Mouse (Mus musculus) CH12.LX (cell line): ENCODE measurements around the gene Kcna10. TPM values are rescaled to one million over a fixed set of nuclear protein-coding genes. Genes with fewer than 3 reads are reported as not detected.
A peak's percentile ranks its signal among the peaks of the same experiment; 100 is the strongest.

ENCODE experiments used
- DNase-seq: peaks from one replicate; pipeline ENCODE4 v3.0.0-alpha.2; 2013; ENCODE audit errors: extremely low read depth
- H3K27ac ChIP-seq: 2 replicates; pipeline ENCODE4 v1.5.1; 2012; ENCODE audit warnings: low read depth, mild to moderate bottlenecking, control low read depth, moderate library complexity; ENCODE audit not compliant: insufficient read depth
- H3K27me3 ChIP-seq: replicated peaks from 2 replicates; pipeline ENCODE3; 2012; ENCODE audit warnings: inconsistent platforms
- H3K36me3 ChIP-seq, 2 experiments: replicated peaks in 1 of 2; 2 replicates each; pipeline versions ENCODE3 to v1.6.1; 2012; ENCODE audit warnings: inconsistent platforms in 1 of 2, low read length in 1 of 2, mild to moderate bottlenecking in 1 of 2, mixed read lengths in 1 of 2, moderate library complexity in 1 of 2; ENCODE audit not compliant: control insufficient read depth in 1 of 2, insufficient read depth in 1 of 2
- H3K4me1 ChIP-seq, 2 experiments: 2 replicates each; pipeline ENCODE4 v1.6.1; 2012; ENCODE audit warnings: inconsistent platforms in 1 of 2, moderate library complexity in 1 of 2; ENCODE audit not compliant: insufficient read depth in 2 of 2, control insufficient read depth in 1 of 2
- H3K4me2 ChIP-seq: 2 replicates; pipeline ENCODE4 v1.6.1; 2012; ENCODE audit warnings: low read depth, mild to moderate bottlenecking, control low read depth; ENCODE audit not compliant: poor library complexity, insufficient read depth, severe bottlenecking
- H3K4me3 ChIP-seq, 3 experiments: fragments of 150-350 bp in 1 of 3; sonication (generic) in 1 of 3; replicated peaks in 1 of 3; 2 replicates each; pipeline versions ENCODE3 to v1.5.1; 2011 to 2012; ENCODE audit warnings: low read depth in 2 of 3, low read length in 2 of 3, mild to moderate bottlenecking in 2 of 3, moderate library complexity in 2 of 3, control low read depth in 1 of 3, improper control_type of control experiment in 1 of 3, inconsistent platforms in 1 of 3, mixed read lengths in 1 of 3; ENCODE audit not compliant: poor library complexity in 1 of 3
- H3K79me2 ChIP-seq: replicated peaks from 2 replicates; pipeline ENCODE4 v1.6.1; 2012; ENCODE audit warnings: mild to moderate bottlenecking, moderate library complexity; ENCODE audit not compliant: control insufficient read depth, poor library complexity, insufficient read depth, severe bottlenecking; ENCODE audit errors: extremely low read depth
- H3K9ac ChIP-seq: 2 replicates; pipeline ENCODE4 v1.6.1; 2012; ENCODE audit warnings: low read depth, mild to moderate bottlenecking, control low read depth, moderate library complexity; ENCODE audit not compliant: insufficient read depth
- H3K9me3 ChIP-seq: replicated peaks from 2 replicates; pipeline ENCODE3; 2012; ENCODE audit warnings: low read length, inconsistent platforms, mixed read lengths
- CHD1 ChIP-seq: IDR thresholded peaks from 2 replicates; pipeline ENCODE4 v1.6.1; 2012; ENCODE audit warnings: low read depth, low read length, improper control_type of control experiment, inconsistent platforms
- CTCF ChIP-seq, 2 experiments: IDR thresholded peaks in 1 of 2; conservative IDR thresholded peaks in 1 of 2; 2 replicates each; pipeline ENCODE4 v1.5.1; 2011 to 2012; ENCODE audit warnings: low read depth in 2 of 2, low read length in 2 of 2, improper control_type of control experiment in 1 of 2, inconsistent platforms in 1 of 2, mild to moderate bottlenecking in 1 of 2, moderate library complexity in 1 of 2
- E2F4 ChIP-seq: IDR thresholded peaks from 2 replicates; pipeline ENCODE4 v1.6.1; 2011; ENCODE audit warnings: low read depth, low read length, improper control_type of control experiment; ENCODE audit not compliant: insufficient replicate concordance
- ELF1 ChIP-seq: IDR thresholded peaks from 2 replicates; pipeline ENCODE4 v1.6.1; 2014; ENCODE audit warnings: low read depth, mild to moderate bottlenecking, inconsistent platforms, low read length, improper control_type of control experiment
- ETS1 ChIP-seq: conservative IDR thresholded peaks from 2 replicates; pipeline ENCODE4 v1.6.1; 2012; ENCODE audit warnings: low read depth, mild to moderate bottlenecking, inconsistent platforms, low read length, improper control_type of control experiment, moderate library complexity
- GABPA ChIP-seq: IDR thresholded peaks from 2 replicates; pipeline ENCODE4 v1.6.1; 2012; ENCODE audit warnings: low read depth, low read length, improper control_type of control experiment, inconsistent platforms; ENCODE audit not compliant: insufficient replicate concordance
- IRF4 ChIP-seq: IDR thresholded peaks from 2 replicates; pipeline ENCODE4 v1.6.1; 2014; ENCODE audit warnings: low read depth, mild to moderate bottlenecking, inconsistent platforms, low read length, improper control_type of control experiment
- JUN ChIP-seq: IDR thresholded peaks from 2 replicates; pipeline ENCODE4 v1.6.1; 2011; ENCODE audit warnings: low read depth, mild to moderate bottlenecking, low read length, improper control_type of control experiment, moderate library complexity; ENCODE audit not compliant: insufficient read depth
- KAT2A ChIP-seq: IDR thresholded peaks from 2 replicates; pipeline ENCODE4 v1.6.1; 2012; ENCODE audit warnings: low read length, improper control_type of control experiment, inconsistent platforms; ENCODE audit not compliant: insufficient replicate concordance
- MAZ ChIP-seq: IDR thresholded peaks from 2 replicates; pipeline ENCODE4 v1.6.1; 2012; ENCODE audit warnings: low read depth, mild to moderate bottlenecking, inconsistent platforms, low read length, improper control_type of control experiment, moderate library complexity
- MEF2A ChIP-seq: IDR thresholded peaks from 2 replicates; pipeline ENCODE4 v1.6.1; 2014; ENCODE audit warnings: low read depth, mild to moderate bottlenecking, inconsistent platforms, low read length, improper control_type of control experiment, borderline replicate concordance
- MXI1 ChIP-seq: IDR thresholded peaks from 2 replicates; pipeline ENCODE4 v1.6.1; 2011; ENCODE audit warnings: mild to moderate bottlenecking, low read depth, low read length, improper control_type of control experiment
- NELFE ChIP-seq: IDR thresholded peaks from 2 replicates; pipeline ENCODE4 v1.6.1; 2011; ENCODE audit warnings: low read depth, low read length, improper control_type of control experiment
- POLR2A ChIP-seq: IDR thresholded peaks from 2 replicates; pipeline ENCODE4 v1.6.1; 2011; ENCODE audit warnings: low read depth, mild to moderate bottlenecking, improper control_type of control experiment, low read length
- RAD21 ChIP-seq: IDR thresholded peaks from 2 replicates; pipeline ENCODE4 v1.6.1; 2011; ENCODE audit warnings: low read depth, mild to moderate bottlenecking, low read length, improper control_type of control experiment, moderate library complexity
- SIN3A ChIP-seq: IDR thresholded peaks from 2 replicates; pipeline ENCODE4 v1.6.1; 2012; ENCODE audit warnings: low read length, improper control_type of control experiment, inconsistent platforms
- SMC3 ChIP-seq: IDR thresholded peaks from 2 replicates; pipeline ENCODE4 v1.6.1; 2011; ENCODE audit warnings: low read depth, low read length, improper control_type of control experiment
- TCF12 ChIP-seq: IDR thresholded peaks from 2 replicates; pipeline ENCODE4 v1.6.1; 2014; ENCODE audit warnings: low read depth, mild to moderate bottlenecking, inconsistent platforms, low read length, improper control_type of control experiment
- USF2 ChIP-seq: conservative IDR thresholded peaks from 2 replicates; pipeline ENCODE4 v1.6.1; 2011; ENCODE audit warnings: low read depth, low read length, improper control_type of control experiment
- ZC3H11A ChIP-seq: IDR thresholded peaks from 2 replicates; pipeline ENCODE4 v1.6.1; 2012; ENCODE audit warnings: low read depth, mild to moderate bottlenecking, inconsistent platforms, low read length, improper control_type of control experiment
- ZMIZ1 ChIP-seq: IDR thresholded peaks from 2 replicates; pipeline ENCODE4 v1.6.1; 2012; ENCODE audit warnings: low read depth, mild to moderate bottlenecking, inconsistent platforms, low read length, improper control_type of control experiment
- ZNF384 ChIP-seq: IDR thresholded peaks from 2 replicates; pipeline ENCODE4 v1.6.1; 2012; ENCODE audit warnings: low read depth, low read length, improper control_type of control experiment, inconsistent platforms
- dilution Hi-C: fragments of 300-500 bp; cut with MboI; formaldehyde crosslinking; loops from 2 replicates; pipeline ENCODE4 v1.14.3; 2020; ENCODE audit warnings: low sequenced_read_pairs; ENCODE audit not compliant: extremely low pct_unique_long_range_greater_than_20kb, extremely low pct_ligation_motif_present
- in situ Hi-C: fragments of 300-500 bp; cut with MboI; formaldehyde crosslinking; loops from 3 replicates; pipeline ENCODE4 v1.14.3; 2019; ENCODE audit warnings: low sequenced_read_pairs, low pct_ligation_motif_present, low pct_unique_long_range_greater_than_20kb, mixed read lengths
- polyA plus RNA-seq: library from polyadenylated mRNA; unstranded; fragments of >175 nt; gene quantifications from 2 replicates; pipeline ENCODE4 v1.2.1, GENCODE M21; 2012; ENCODE audit warnings: low read depth; ENCODE audit not compliant: insufficient read length
- total RNA-seq, 2 experiments: library from RNA; depleted of rRNA; stranded (reverse); fragments of 300-350 nt in 1 of 2; fragments of >200 nt in 1 of 2; gene quantifications; 2 replicates each; pipeline ENCODE4 v1.2.3; 2012 to 2014

Gene Kcna10
- total and polyA plus RNA-seq, 3 experiments, result not detected

DNA sequence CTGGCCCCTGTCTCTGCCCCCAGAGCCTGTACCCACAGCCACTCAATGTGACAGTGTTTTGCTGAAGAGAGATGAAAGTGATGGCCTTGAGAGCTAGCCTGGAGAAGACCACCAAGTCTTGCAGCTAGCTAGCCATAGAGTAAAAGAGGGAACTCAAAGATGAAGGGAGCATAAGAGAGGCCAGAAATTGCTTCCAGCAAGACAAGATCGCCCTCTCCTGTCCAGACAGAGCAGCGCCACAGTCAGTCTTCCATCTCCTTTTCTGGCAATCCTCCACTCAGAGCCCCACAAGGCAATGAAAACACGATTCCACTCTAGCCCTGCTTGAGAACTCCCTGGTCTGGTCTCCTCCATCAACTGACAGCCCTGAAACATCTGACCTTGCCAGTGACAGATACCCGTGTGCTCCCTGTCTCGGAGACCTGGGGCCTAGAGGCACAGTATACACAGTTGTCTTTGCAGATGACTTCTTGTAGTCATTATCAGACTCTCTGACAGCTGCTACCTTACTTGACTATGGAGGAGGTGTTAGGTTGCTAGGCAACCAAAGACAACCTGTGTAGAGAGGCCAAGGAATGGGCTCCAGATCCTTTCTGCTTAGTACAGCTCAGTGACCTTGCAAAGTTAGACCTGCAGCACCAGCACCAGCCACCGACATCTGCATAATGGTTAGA is 5.5 kb downstream of the Kcna10 start:
- in situ Hi-C loops, result loop anchor here (10.0 kb wide), 2 partner anchors 94 to 254 kb away; no protein-coding TSS in a partner anchor
- H3K4me3 ChIP-seq, result no peak overlapping the region
- dilution Hi-C loops, result no loop called here
- peak; percentile 44 for DNase-seq
- no peaks in the 10 kb centered on the region for H3K4me1 ChIP-seq
- no peaks in the 10 kb centered on the region for H3K9me3 ChIP-seq
- H3K27me3 ChIP-seq, result peaks cover 34% of the 10 kb centered on the region
- no peak overlapping the region for H3K9ac ChIP-seq
- H3K36me3 ChIP-seq, result no peaks in the 10 kb centered on the region
- TF ChIP-seq JUN (no peak), MEF2A (no peak), USF2 (no peak), ELF1 (no peak), CTCF (conservative IDR thresholded peaks at IDR 0.05 in 1 of 2, IDR thresholded peaks at IDR 0.05 in 1 of 2; ENCODE audit: low read depth in 2 of 2, low read length in 2 of 2) (peak; percentile 68 to 83), KAT2A (no peak), RAD21 (peak; percentile 86), SIN3A (no peak), SMC3 (peak; percentile 86), TCF12 (no peak), ZNF384 (no peak), E2F4 (no peak), IRF4 (no peak), NELFE (no peak), ETS1 (no peak), CHD1 (no peak), POLR2A (no peak), ZC3H11A (peak; percentile 68)
- H3K27ac ChIP-seq, result no peak overlapping the region
- no peak overlapping the region for H3K4me2 ChIP-seq
- H3K79me2 ChIP-seq, result no peaks in the 10 kb centered on the region

DNA sequence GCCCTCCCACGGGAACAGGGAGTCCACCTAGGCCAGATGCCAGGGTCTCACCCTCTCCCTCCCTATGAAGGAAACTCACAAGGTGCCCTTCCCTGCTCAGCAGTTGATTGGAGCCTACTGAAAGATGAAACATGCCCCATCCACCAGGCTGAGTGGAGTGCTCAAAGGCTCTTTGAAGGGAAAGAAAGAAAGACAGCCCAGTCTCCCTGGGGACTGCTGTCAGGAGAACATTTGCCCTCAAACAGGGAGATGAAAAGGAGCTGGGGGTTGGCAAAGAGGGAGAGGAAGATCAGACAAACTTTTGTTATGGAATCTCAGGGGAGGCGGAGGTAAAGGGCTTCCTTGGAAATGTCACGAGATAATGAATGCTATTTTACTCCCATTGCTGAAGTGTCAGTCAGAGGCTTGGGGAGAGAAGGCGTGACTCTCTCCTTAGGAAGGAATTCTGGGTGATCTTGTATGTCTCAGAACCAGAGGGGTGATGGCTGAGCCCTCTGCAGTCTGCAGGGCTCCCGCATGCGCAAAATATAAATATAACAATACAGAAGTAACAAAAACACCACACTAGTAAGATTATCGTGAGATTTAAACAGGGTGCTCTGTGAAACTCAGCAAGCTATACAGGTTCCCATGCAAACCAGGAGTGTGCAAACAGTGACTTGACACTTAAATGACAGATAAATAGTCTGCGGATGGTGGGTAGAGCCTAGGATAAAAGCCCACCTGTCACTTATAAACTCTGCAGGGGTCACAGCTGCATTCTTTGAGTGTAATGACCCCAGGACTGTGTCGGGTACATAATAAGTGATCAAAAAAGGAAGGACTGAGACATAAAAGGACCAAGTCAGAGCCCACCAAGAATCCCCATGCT is 18.7 kb downstream of the Kcna10 start:
- Histone ChIP-seq H3K36me3 (no peaks in the 10 kb centered on the region), H3K4me3 (no peak overlapping the region), H3K4me2 (no peak overlapping the region), H3K4me1 (no peaks in the 10 kb centered on the region), H3K9me3 (no peaks in the 10 kb centered on the region), H3K27ac (no peak overlapping the region)
- in situ Hi-C loops, result no loop called here
- TF ChIP-seq ZMIZ1 (no peak), TCF12 (no peak), NELFE (no peak), RAD21 (no peak), MXI1 (no peak), GABPA (no peak), ETS1 (no peak), MAZ (no peak)
- TF ChIP-seq, all 38 proteins: peak for 0
- dilution Hi-C loops, result no loop called here
- H3K9ac ChIP-seq, result no peak overlapping the region
- peaks cover 50% of the 10 kb centered on the region for H3K27me3 ChIP-seq
- no peaks in the 10 kb centered on the region for H3K79me2 ChIP-seq
- no peak for DNase-seq
